Mouse (Mus musculus) ES-E14 (cell line): ENCODE data around the gene Ndufb10.

ENCODE experiments used
- CHD2 ChIP-seq: IDR thresholded peaks from 2 replicates; pipeline ENCODE4 v1.6.1; 2014; ENCODE audit warnings: mild to moderate bottlenecking, low read depth, low read length, inconsistent platforms
- HCFC1 ChIP-seq: IDR thresholded peaks from 2 replicates; pipeline ENCODE4 v1.6.1; 2012; ENCODE audit warnings: low read length, inconsistent platforms, borderline replicate concordance; ENCODE audit not compliant: insufficient read depth
- ZNF384 ChIP-seq: IDR thresholded peaks from 2 replicates; pipeline ENCODE4 v1.6.1; 2012; ENCODE audit warnings: low read depth, low read length, inconsistent platforms

GRCm38 (mm10) chr17:24742307-24742706, 18.0 kb upstream of the Ndufb10 start:
- TF ChIP-seq ZNF384 (no peak), CHD2 (no peak), HCFC1 (no peak)
